Mouse (Mus musculus) embryonic fibroblast, embryonic 13.5 days (primary cell): ENCODE data around the gene Icosl.

Experiments used
- CTCF ChIP-seq: IDR thresholded peaks from 2 replicates; pipeline ENCODE4 v1.5.1; 2011; ENCODE audit warnings: mild to moderate bottlenecking, control low read depth, low read length, moderate library complexity, borderline replicate concordance; ENCODE audit not compliant: insufficient read depth
- POLR2A ChIP-seq: IDR thresholded peaks from 2 replicates; pipeline ENCODE4 v1.6.1; 2011; ENCODE audit warnings: low read depth, mild to moderate bottlenecking, control low read depth, low read length, moderate library complexity

DNA sequence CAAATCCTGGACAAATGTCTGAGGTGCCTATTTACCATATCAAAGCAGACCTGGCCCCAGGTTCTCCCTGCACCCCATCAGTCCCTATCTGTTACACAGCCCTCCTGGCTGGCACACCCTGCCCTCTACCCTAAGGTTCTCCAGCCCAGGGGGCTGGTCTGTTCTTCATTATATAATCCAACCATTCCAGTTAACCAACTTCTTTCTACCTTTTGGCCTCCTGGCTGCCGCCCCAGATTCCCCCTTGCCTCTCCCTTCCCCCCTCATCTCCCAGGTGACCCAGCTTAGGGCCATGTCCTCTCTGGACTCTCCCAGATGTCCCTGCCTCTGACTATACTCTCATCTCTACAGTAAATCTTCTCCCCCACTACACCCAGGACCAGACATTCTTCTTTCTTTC is 58.8 kb downstream of the Icosl start:
- TF ChIP-seq CTCF = no peak
- TF ChIP-seq POLR2A = no peak
